ENCODE assay signal across 10 mouse cellular contexts in genomic region chr5:140641254-140641928, GRCm38 (mm10). TPM values are rescaled to one million over a fixed set of nuclear protein-coding genes. Genes with fewer than 3 reads are reported as not detected.
A peak's percentile ranks its signal among the peaks of the same experiment; 100 is the strongest.
DNase-seq lines count a peak whose midpoint lies in the region; ATAC-seq and TF ChIP-seq lines count a peak whose summit lies in the region.
"Had no signal": no experiment of that assay in that cellular context is flagged by ENCODE, and none has a peak within 500 bp of the region (broad histone marks: within the 10 kb centered on the region; RNA-seq: fewer than 3 reads in every experiment).

No protein-coding gene starts in this region.

- H3K9ac ChIP-seq in heart, embryonic 15.5 days = 0 out of 2 replicates have a peak overlapping the region, but pooled peaks have one; percentile 13

- 47% methylated on average over 10 of the region's 10 CpGs for WGBS in embryonic facial prominence, embryonic 10.5 days
- 38% methylated on average over 10 of the region's 10 CpGs for WGBS in heart, embryonic 15.5 days

- H3K9me3 ChIP-seq in embryonic facial prominence, embryonic 10.5 days = no peaks in the 10 kb centered on the region
- no peaks in the 10 kb centered on the region for H3K9me3 ChIP-seq in heart, embryonic 15.5 days (replicated peaks)

- TF ChIP-seq CTCF in layer of hippocampus, adult 2 months (conservative IDR thresholded peaks at IDR 0.05) = no peak

- no peak for DNase-seq in layer of hippocampus, adult 2 months (ENCODE audit: low spot score in 2 of 2)
- DNase-seq in layer of hippocampus, postnatal 10 days (ENCODE audit: low spot score in 2 of 2) = no peak
- peak; percentile 82 for DNase-seq in embryonic facial prominence, embryonic 10.5 days (ENCODE audit: low spot score)
- DNase-seq in lung, postnatal 4 days = peak; percentile 50 to 74
- DNase-seq in cerebellum, adult 9-11 months = no peak
- DNase-seq in retina, postnatal 1 day = no peak
- no peak for DNase-seq in c-Kit-positive CD71-positive TER-119-positive erythroid progenitor cells, embryonic 14.5 days (ENCODE audit: low spot score)

- peaks cover 97% of the 10 kb centered on the region for H3K36me3 ChIP-seq in embryonic facial prominence, embryonic 10.5 days (replicated peaks)
- no peaks in the 10 kb centered on the region; the same call in 1 of the 2 replicates for H3K36me3 ChIP-seq in heart, embryonic 15.5 days

- H3K4me3 ChIP-seq in layer of hippocampus, adult 2 months = no peak overlapping the region
- peak overlapping the region; percentile 25; the same call in 1 of the 2 replicates for H3K4me3 ChIP-seq in embryonic facial prominence, embryonic 10.5 days
- no peak overlapping the region for H3K4me3 ChIP-seq in heart, embryonic 15.5 days
- H3K4me3 ChIP-seq: erythroblast, embryonic 14.5 days; myocyte had no signal

- H3K4me2 ChIP-seq in heart, embryonic 15.5 days = no peak overlapping the region

- peak; percentile 34 for ATAC-seq in heart, embryonic 15.5 days (replicated peaks; ENCODE audit: insufficient number of reproducible peaks, insufficient read depth, low FRiP score, low read depth)

- peaks cover 74% of the 10 kb centered on the region for H3K4me1 ChIP-seq in embryonic facial prominence, embryonic 10.5 days
- peaks cover 70% of the 10 kb centered on the region for H3K4me1 ChIP-seq in heart, embryonic 15.5 days (replicated peaks)

- no peaks in the 10 kb centered on the region for H3K27me3 ChIP-seq in embryonic facial prominence, embryonic 10.5 days (replicated peaks; ENCODE audit: low read depth, poor library complexity, severe bottlenecking)
- H3K27me3 ChIP-seq in heart, embryonic 15.5 days = no peaks in the 10 kb centered on the region

- H3K27ac ChIP-seq in layer of hippocampus, adult 2 months = peak overlapping the region; percentile 80
- H3K27ac ChIP-seq in embryonic facial prominence, embryonic 10.5 days (replicated peaks) = peak overlapping the region; percentile 81
- H3K27ac ChIP-seq in heart, embryonic 15.5 days = peak overlapping the region; percentile 70

RNA-seq across cellular contexts. Expression of gene Ttyh3, which starts 7.4 kb away (rescaled TPM):
- total RNA-seq in layer of hippocampus, adult 2 months (2021) = 100 to 1,000 TPM; 187 to 201 TPM
- total RNA-seq in layer of hippocampus, postnatal 10 days (2021) = 100 to 1,000 TPM; 371 to 388 TPM
- 33.4 and 35.5 TPM in 2 replicates for polyA plus RNA-seq in embryonic facial prominence, embryonic 10.5 days (2016; fragmentation: Nextera tagmentation; extraction: Ambion mirVana)
- 20.3 and 28.9 TPM in 2 replicates for polyA plus RNA-seq in heart, embryonic 15.5 days (2015; fragmentation: Nextera tagmentation; extraction: Ambion mirVana)

RNA-seq across cellular contexts. Expression of gene Lfng, which starts 34.3 kb away (rescaled TPM):
- 10 to 100 TPM; 23.9 to 24.8 TPM for total RNA-seq in layer of hippocampus, adult 2 months (2021)
- total RNA-seq in layer of hippocampus, postnatal 10 days (2021) = 10 to 100 TPM; 29.3 to 38.8 TPM
- polyA plus RNA-seq in embryonic facial prominence, embryonic 10.5 days (2016; fragmentation: Nextera tagmentation; extraction: Ambion mirVana) = 11.7 and 14.9 TPM in 2 replicates
- 5.0 and 7.9 TPM in 2 replicates for polyA plus RNA-seq in heart, embryonic 15.5 days (2015; fragmentation: Nextera tagmentation; extraction: Ambion mirVana)

Comparison
In these comparisons a context has a peak if more than half of its experiments do, and no peak if none do; other contexts are left out.
1. DNase-seq: peak in embryonic facial prominence, embryonic 10.5 days (single experiment) and lung, postnatal 4 days (2 of 2); none in layer of hippocampus, adult 2 months (0 of 2), layer of hippocampus, postnatal 10 days (0 of 2), cerebellum, adult 9-11 months (single experiment), retina, postnatal 1 day (single experiment) and c-Kit-positive CD71-positive TER-119-positive erythroid progenitor cells, embryonic 14.5 days (single experiment).
2. Peak in every context shown above with its lines, with median percentiles within 50 percentile points of each other: H3K27ac ChIP-seq.